Mouse (Mus musculus) adipocyte (in vitro differentiated cells): Measurements from ENCODE around the gene Gss.

Experiments
- DNase-seq: peaks from one replicate; pipeline ENCODE4 v3.0.0-alpha.2; 2016; ENCODE audit warnings: low spot score

Gss gene

GRCm38 (mm10) chr2:155592137-155592853 is at the start of gene Gss:
Gss (minus strand) TSS chr2:155592810.
- peak; percentile 97 for DNase-seq

- no peak for DNase-seq
Measured at GRCm38 (mm10) chr2:155641540-155642472, 49.2 kb upstream of the Gss start.

- DNase-seq, result peak; percentile 84
Measured at GRCm38 (mm10) chr2:155640656-155641055, 48.0 kb upstream of the Gss start.

GRCm38 (mm10) chr2:155637411-155637810 is 44.8 kb upstream of the Gss start:
- peak; percentile 32 for DNase-seq

GRCm38 (mm10) chr2:155636881-155637280 is 44.3 kb upstream of the Gss start:
- peak; percentile 54 for DNase-seq

DNA sequence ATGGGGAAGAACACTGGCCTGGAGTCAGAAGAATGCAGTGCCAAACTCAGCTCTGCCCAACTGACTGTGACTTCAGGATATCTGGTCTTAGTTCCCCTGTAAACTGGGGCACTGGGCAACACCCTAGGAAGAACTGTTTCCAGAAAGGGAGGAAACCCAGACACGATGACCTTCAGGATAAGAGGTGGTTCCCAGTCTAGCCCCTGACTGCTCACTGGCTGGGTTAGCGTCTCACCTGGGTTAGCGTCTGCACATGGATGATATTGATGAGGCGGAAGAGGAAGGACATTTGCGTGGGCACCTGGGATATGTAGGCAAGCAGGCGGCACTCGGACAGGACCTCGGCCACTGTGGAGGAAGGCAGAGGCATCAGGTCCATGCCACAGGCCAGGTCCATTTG is 43.4 kb upstream of the Gss start:
- DNase-seq, result peak; percentile 16

GRCm38 (mm10) chr2:155634562-155634961 is 42.0 kb upstream of the Gss start:
- no peak for DNase-seq

DNA sequence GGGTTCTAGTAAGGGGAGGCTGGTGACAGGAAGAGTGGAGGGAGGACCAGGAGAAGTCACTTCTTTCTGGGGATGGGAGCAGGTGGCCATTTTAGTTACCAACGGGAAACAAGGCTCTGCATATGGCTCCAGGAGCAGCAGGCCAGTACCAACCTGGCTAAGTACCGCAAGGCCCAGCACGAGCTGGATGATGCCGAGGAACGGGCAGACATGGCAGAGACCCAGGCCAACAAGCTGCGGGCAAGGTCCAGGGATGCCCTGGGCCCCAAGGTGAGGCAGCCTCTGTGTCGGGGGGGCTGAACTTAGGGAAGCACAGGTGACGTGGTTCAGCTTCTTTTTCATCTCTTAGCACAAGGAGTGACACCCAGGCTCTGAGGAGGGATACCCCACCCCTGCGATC is 41.1 kb upstream of the Gss start:
- DNase-seq, result no peak

DNA sequence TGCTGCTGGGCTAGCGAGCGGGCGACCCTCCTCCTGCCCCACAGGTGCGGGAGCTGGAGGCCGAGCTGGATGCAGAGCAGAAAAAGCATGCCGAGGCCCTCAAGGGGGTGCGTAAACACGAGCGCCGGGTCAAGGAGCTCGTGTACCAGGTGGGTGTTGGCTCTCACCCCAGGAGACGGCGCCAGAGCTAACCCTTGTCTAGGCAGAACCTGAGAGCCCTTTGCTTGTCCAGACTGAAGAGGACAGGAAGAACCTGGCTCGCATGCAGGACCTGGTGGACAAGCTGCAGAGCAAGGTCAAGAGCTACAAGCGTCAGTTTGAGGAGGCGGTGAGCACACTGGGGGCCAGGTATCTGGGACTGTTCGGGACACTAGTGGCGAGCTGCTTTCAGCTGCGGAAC is 40.5 kb upstream of the Gss start:
- no peak for DNase-seq

DNA sequence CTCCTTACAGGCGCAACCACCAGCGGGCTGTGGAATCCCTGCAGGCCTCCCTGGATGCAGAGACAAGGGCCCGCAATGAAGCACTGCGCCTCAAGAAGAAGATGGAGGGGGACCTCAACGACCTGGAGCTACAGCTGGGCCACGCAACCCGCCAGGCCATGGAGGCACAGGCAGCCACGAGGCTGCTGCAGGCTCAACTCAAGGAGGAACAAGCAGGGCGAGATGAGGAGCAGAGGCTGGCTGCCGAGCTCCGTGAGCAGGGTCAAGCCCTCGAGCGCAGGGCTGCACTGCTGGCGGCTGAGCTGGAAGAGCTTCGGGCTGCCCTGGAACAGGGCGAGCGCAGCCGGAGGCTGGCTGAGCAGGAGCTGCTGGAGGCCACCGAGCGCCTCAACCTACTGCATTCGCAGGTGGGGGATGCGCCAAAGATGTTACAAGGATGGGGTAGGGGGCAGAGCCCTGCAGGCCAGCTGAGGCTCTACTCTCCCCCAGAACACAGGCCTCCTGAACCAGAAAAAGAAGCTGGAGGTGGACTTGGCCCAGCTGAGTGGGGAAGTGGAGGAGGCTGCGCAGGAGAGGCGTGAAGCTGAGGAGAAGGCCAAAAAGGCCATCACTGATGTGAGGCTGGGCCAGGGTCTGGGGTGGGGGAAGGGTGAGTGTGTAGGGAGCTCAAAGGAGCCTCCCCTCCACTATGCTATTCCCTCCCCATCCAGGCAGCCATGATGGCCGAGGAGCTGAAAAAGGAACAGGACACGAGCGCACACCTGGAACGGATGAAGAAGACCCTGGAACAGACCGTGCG is 39.7 kb upstream of the Gss start:
- no peak for DNase-seq

- DNase-seq, result no peak
Measured at GRCm38 (mm10) chr2:155630590-155631416, 38.2 kb upstream of the Gss start.

- no peak for DNase-seq
Measured at GRCm38 (mm10) chr2:155630153-155630552, 37.5 kb upstream of the Gss start.

- DNase-seq, result no peak
Measured at GRCm38 (mm10) chr2:155629231-155629661, 36.6 kb upstream of the Gss start.

DNA sequence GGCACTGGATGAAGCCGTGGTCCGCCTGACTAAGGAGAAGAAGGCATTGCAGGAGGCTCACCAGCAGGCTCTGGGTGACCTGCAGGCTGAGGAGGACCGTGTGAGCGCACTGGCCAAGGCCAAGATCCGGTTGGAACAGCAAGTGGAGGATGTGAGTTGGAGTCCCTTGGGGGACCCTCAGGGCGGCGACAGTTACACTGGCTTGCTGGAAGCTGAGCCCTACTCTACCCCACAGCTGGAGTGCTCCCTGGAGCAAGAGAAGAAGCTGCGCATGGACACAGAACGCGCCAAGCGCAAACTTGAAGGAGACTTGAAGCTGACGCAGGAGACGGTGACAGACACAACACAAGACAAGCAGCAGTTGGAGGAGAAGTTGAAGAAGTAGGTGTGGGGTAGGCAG is 35.9 kb upstream of the Gss start:
- no peak for DNase-seq

- no peak for DNase-seq
Measured at GRCm38 (mm10) chr2:155628112-155628511, 35.5 kb upstream of the Gss start.

DNA sequence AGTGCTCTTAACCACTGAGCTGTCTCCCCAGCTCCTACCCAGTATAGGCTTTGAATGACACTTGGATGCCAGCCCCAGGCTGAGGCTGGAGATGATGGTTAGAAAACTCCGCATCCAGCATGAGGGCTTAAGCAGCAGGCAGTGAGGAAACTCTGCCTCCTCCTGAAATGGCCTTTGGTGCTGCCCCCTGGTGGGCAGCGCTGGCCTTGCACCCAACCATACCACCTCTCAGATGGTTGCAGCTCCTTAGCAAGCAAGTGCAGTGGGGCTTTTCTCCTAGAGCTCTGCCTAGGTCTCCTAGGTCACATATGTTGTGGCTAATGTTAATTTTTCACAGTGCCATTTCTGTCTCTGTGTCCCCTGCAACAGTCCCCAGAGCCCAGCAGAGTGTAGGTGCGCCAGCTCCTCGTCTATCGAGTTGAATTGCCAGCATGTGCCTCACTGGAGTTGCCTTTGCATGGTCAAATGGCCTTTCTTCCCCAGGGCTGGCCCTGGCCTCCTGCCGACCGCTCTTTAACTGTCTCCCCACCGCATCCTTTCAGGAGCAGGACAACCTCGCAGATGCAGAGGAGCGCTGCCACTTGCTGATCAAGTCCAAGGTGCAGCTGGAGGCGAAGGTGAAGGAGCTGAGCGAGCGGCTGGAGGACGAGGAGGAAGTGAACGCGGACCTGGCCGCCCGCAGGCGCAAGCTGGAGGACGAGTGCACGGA is 34.6 kb upstream of the Gss start:
- peak; percentile 65 for DNase-seq

DNA sequence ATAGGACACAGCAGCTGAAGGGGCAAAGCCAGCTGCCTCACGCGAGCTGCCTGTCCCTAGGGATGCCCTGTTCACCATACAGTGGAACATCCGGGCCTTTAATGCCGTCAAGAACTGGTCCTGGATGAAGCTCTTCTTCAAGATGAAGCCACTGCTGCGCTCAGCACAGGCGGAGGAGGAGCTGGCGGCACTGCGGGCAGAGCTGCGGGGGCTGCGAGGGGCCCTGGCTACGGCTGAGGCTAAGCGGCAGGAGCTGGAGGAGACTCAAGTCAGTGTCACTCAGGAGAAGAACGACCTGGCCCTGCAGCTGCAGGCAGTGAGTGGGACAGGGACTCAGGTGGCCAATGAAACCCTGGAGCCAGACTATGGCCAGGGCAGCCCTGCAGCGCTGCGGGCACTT is 33.7 kb upstream of the Gss start:
- no peak for DNase-seq

- DNase-seq, result peak; percentile 34
Measured at GRCm38 (mm10) chr2:155624730-155625129, 32.1 kb upstream of the Gss start.

DNA sequence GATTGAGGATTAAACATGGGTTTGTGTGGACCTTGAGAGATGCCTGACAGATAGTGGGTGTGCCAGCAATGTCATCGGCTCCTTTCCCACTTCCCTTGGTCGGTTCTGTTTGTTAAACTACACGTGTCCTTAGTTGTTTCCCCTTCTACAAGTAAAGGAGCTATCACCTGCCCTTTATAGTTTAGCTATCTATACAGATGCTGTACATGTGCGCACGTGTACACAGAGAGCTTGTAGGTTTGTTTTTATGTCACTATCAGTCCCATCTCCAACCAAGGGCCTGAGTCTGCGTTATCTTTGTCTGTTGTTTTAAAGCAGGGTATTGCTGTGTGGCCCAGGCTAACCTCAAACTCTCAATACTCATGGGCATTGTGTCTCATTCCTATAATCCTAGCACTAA is 31.4 kb upstream of the Gss start:
- DNase-seq, result no peak

DNA sequence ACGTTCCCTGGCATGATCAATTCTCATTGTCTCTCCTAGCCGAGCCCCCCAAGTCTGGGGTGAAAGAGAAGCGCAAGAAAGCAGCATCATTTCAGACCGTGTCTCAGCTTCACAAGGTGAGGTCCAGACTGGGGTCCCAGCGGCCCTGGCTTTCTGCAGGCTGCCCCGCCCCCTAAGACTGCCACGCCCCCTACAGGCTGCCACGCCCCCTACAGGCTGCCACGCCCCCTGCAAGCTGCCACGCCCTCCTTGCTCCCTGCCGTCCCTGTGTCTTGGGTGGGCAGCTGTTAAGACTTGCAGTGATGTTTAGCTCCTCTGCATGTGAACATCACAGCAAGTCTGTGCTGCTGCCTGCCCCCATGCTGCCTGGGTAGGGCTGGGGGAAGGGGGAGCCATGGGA is 30.0 kb upstream of the Gss start:
- DNase-seq, result no peak

DNA sequence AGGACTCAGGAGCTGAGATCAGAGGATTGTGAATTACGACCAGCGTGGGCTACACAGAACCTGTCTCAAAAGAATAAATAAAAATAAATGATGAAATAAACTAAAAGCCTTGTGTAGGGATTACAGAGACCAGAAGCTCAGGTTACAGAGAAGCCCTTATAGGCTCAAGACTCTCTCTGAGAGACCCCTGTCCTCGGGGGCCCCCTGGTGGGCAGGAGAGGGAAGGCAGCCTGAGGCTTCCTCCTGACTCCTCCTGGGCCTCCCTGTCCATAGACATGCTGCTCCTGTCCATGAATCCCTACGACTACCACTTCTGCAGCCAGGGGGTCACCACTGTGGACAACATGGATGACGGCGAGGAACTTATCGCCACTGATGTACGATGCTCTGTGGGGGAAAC is 27.2 kb upstream of the Gss start:
- DNase-seq, result peak; percentile 75
